Mouse (Mus musculus) erythroblast, embryonic 14.5 days (primary cell): ENCODE measurements around the gene Rilpl1.

Experiments
- GATA1 ChIP-seq: IDR thresholded peaks from 2 replicates; pipeline ENCODE4 v1.6.1; 2012; ENCODE audit warnings: low read length, inconsistent platforms, mixed read lengths
- TAL1 ChIP-seq: IDR thresholded peaks from 3 replicates; pipeline ENCODE4 v1.6.1; 2012; ENCODE audit warnings: low read length, inconsistent platforms, mixed read lengths

DNA sequence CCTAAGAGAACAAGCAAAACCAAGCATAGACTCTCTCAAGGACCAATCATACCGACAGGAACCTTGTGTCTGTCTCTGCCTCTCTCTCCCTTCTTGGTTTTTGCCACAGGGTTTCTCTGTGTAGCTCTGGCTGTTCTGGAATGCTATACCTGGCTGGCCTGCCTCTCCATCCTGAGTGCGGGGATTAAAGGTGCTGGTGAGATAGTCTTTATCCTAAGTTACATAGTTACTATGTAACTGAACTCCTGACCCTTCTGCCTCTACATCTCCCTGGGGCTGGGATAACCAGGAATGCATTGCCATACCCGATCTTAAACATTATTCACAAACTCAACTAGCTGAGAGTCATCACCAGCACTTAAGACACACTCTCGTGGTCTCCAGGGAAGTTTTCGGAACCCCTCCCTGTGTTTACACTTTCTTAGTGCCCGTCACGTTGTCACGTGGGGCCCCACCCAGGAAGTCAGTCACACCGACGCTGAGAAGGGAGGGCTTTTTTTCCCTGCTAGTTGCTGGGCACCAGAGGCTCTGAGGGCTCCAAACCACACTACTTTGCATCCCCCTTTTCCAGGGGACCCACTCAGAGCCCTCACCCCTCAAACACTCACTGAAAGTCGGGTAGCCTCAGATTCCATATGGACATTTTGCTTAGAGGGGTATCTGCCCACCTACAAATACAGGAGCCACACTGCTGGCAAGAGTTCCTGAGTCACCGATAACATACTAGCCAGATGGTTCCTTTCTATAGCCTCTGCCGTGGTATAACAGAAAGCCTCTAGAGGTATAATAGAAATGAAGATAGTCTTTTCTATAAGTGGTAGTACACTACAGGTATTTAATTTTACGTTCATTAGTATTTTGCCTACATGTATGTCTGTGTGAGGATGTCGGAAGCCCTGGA, 34.3 kb downstream of the Rilpl1 start:
- TF ChIP-seq GATA1 (no peak), TAL1 (no peak)
